Mouse (Mus musculus) heart, embryonic 13.5 days (tissue): Measurements from ENCODE around the gene Nup210. TPM values are rescaled to one million over a fixed set of nuclear protein-coding genes. Genes with fewer than 3 reads are reported as not detected.

Experiments
- ATAC-seq: fragments of 200-750 bp; cut with Nextera tagmentation; 2 replicates; pipeline ENCODE4 v1.8.0; 2017; ENCODE audit warnings: moderate TSS enrichment; ENCODE audit not compliant: insufficient number of reproducible peaks, low FRiP score, low TSS enrichment; ENCODE audit errors: extremely low read depth
- H3K27ac ChIP-seq: fragments of 300-500 bp; sonication (generic); replicated peaks from 2 replicates; pipeline ENCODE4 v1.5.1; 2015; ENCODE audit warnings: moderate library complexity, mild to moderate bottlenecking, inconsistent platforms
- H3K27me3 ChIP-seq: fragments of 300-500 bp; sonication (generic); replicated peaks from 2 replicates; pipeline ENCODE4 v1.6.1; 2015; ENCODE audit warnings: mild to moderate bottlenecking, inconsistent platforms
- H3K36me3 ChIP-seq: fragments of 300-500 bp; sonication (generic); 2 replicates; pipeline ENCODE4 v1.6.1; 2015; ENCODE audit warnings: mild to moderate bottlenecking, inconsistent platforms
- H3K4me1 ChIP-seq: fragments of 300-500 bp; sonication (generic); 2 replicates; pipeline ENCODE4 v1.6.1; 2015; ENCODE audit warnings: inconsistent platforms
- H3K4me2 ChIP-seq: fragments of 300-500 bp; sonication (generic); 2 replicates; pipeline ENCODE4 v1.6.1; 2015; ENCODE audit warnings: inconsistent platforms, mild to moderate bottlenecking, moderate library complexity
- H3K4me3 ChIP-seq: fragments of 300-500 bp; sonication (generic); 2 replicates; pipeline ENCODE4 v1.5.1; 2015; ENCODE audit warnings: moderate library complexity, mild to moderate bottlenecking, inconsistent platforms
- H3K9ac ChIP-seq: fragments of 300-500 bp; sonication (generic); 2 replicates; pipeline ENCODE4 v1.6.1; 2015; ENCODE audit warnings: inconsistent platforms, mild to moderate bottlenecking, moderate library complexity
- H3K9me3 ChIP-seq: fragments of 300-500 bp; sonication (generic); 2 replicates; pipeline ENCODE4 v1.6.1; 2016; ENCODE audit warnings: inconsistent platforms
- WGBS: fragments of 180-500 bp; shearing (Covaris S2); methylation state at CpG from one replicate; pipeline ENCODE4 v1.1.7; 2015; ENCODE audit warnings: mixed read lengths; 5-methylcytosine and 5-hydroxymethylcytosine counted together
- polyA plus RNA-seq: library from polyadenylated mRNA; unstranded; fragments of >200 nt; fragmentation: Nextera tagmentation; extraction: Ambion mirVana; gene quantifications from 2 replicates; pipeline ENCODE4 v1.2.1, GENCODE M21; 2015

The Nup210 gene
- polyA plus RNA-seq, 1 experiment from 2014 or later = 7.6 TPM

DNA sequence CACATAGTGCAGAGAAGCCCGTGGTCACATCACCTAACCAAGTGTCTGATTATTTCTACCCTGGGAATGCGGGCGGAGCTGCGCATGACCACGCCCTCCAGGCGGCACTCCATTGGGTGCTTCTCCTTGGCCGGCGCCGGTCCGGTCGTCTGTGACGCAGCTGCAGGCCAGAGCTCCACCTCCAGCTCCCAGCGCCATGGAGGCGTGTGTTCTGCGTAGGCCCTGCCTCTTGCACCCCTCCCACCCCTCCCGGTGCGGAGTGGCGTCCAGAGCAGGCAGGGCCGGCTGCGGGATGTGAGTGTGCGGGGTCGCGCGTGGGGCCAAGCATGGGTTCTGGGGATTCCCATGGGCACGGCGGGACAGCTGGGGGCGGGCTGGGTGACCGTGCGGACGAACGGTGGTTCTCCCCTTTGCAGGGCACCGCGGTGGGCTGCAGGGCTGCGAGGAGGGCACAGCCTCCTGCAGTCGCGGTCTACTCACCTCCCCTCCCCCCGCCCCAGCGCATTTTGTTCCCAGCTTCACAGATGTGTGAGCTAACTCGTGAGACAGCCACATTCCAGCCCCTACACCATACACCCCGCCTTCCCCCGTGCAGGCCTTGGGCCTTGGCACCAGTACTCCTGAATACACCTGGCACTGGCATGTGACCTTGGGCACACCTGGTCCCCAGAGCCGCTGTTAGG lies 40.1 kb upstream of the Nup210 start, which contains the start of gene Hdac11:
Hdac11 (plus strand) TSS at position 112 of the 683 bp plus-strand sequence.
- Histone ChIP-seq H3K36me3 (no peaks in the 10 kb centered on the region), H3K4me2 (peak within 1 kb of the TSS; percentile 88), H3K27me3 (peaks cover 25% of the 10 kb centered on the region), H3K4me1 (peaks cover 73% of the 10 kb centered on the region), H3K9me3 (no peaks in the 10 kb centered on the region), H3K9ac (peak within 1 kb of the TSS; percentile 88), H3K27ac (peak within 1 kb of the TSS; percentile 72), H3K4me3 (peak within 1 kb of the TSS; percentile 76)
- ATAC-seq = peak; percentile 95
- WGBS = under 1% methylated on average over 42 of the region's 42 CpGs

DNA sequence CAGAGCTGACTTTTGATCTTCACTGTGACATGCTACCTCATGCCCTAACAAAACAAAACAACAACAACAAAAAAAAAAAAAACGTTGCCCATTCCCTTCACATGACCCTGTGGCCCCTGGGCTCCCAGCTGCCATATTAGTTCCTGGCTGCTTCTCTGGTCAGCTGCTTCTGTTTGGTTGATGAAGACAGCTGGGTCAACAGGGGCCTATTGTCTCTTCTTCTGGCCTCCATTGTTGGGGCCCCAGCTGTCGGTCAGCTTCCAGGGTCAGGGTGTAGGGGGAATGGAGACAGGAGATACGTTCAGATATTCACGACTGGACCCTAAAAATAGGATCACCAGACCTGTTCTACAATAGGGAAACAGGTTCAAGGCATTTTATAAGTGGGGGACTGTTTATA lies 39.4 kb upstream of the Nup210 start:
- H3K27ac ChIP-seq = peak overlapping the region; percentile 72; the same call in 1 of the 2 replicates
- no peak for ATAC-seq
- no peak overlapping the region for H3K9ac ChIP-seq
- H3K4me3 ChIP-seq = peak overlapping the region; percentile 76
- no peaks in the 10 kb centered on the region for H3K36me3 ChIP-seq
- peaks cover 70% of the 10 kb centered on the region for H3K4me1 ChIP-seq
- H3K4me2 ChIP-seq = peak overlapping the region; percentile 88
- H3K27me3 ChIP-seq = peaks cover 25% of the 10 kb centered on the region
- WGBS = 11% methylated on average over 4 of the region's 4 CpGs
- H3K9me3 ChIP-seq = no peaks in the 10 kb centered on the region

DNA sequence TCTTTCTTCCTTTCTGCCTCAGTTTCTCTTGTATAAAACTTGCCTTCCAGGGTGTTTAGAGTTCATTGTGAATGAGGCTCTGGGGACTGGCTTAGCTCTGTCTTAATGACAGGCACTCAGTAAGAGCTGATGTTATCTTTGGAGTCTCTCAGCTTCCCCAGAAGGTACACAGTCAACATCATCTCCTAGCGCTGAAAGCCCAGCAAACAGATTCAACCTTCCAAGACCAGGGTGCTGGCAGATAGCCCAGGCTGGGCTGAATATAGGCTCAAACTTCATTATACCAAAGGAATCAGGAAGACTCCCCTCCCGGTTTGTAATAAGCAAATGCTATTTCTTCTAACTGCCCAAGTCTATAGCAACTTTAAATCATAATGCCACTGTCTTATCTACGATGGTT lies 38.7 kb upstream of the Nup210 start:
- ATAC-seq = no peak
- Histone ChIP-seq H3K4me2 (no peak overlapping the region), H3K27ac (no peak overlapping the region), H3K9ac (no peak overlapping the region), H3K4me3 (no peak overlapping the region), H3K27me3 (peaks cover 25% of the 10 kb centered on the region), H3K4me1 (peaks cover 62% of the 10 kb centered on the region), H3K36me3 (no peaks in the 10 kb centered on the region), H3K9me3 (no peaks in the 10 kb centered on the region)
- 51% methylated on average over 3 of the region's 3 CpGs for WGBS

DNA sequence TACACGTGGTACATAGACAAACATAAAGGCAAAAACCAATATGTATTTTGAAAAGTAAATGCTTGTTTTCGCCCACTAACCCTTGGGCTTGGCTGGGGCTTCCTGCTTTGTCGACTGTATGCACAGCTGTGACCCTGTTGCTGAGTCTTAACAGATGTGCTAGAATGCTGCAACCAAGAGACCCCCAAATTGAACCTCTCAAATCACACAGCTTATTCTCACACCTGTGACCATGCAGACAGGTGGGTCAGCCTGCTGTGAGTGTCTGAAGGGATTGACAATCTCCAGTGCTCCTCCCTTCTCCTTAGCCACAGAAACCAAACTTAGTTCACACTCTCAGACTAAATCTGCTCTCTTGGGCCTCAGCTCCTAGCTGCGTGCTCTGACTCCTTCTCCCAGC lies 38.1 kb upstream of the Nup210 start:
- no peak for ATAC-seq
- Histone ChIP-seq H3K27ac (no peak overlapping the region), H3K4me2 (no peak overlapping the region), H3K36me3 (no peaks in the 10 kb centered on the region), H3K27me3 (peaks cover 25% of the 10 kb centered on the region), H3K9me3 (no peaks in the 10 kb centered on the region), H3K9ac (no peak overlapping the region), H3K4me1 (peaks cover 56% of the 10 kb centered on the region), H3K4me3 (no peak overlapping the region)
- 57% methylated on average over 4 of the region's 4 CpGs for WGBS

DNA sequence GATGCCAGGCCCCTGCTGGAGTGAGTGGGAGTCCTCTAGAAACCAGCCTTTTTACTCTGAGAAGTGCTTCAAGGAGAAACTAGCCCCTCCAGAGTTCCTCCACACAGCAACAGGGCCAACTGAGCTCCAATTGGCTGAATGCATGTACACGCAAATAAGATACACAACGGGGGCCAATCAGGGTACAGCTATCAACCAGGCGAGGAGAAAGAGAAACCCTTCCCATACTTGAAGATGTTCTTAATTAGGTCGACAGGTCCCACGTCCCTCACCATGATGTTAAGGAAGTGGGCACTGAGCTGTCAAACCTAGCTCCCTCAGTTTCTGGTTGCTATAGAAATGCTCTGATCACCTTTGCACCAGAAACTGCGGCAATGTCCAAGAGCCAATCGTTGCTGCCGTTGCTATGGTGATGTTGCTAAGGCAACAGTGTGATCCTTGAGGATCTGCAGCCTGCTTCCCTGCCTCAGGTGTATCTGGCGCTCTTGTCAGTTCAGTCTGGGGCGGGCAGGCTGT lies 37.0 kb upstream of the Nup210 start:
- no peak for ATAC-seq
- H3K4me1 ChIP-seq = peaks cover 45% of the 10 kb centered on the region
- H3K4me2 ChIP-seq = peak overlapping the region; percentile 52
- no peaks in the 10 kb centered on the region for H3K9me3 ChIP-seq
- WGBS = 6% methylated on average over 10 of the region's 10 CpGs
- H3K4me3 ChIP-seq = peak overlapping the region; percentile 27
- H3K27me3 ChIP-seq = peaks cover 25% of the 10 kb centered on the region
- no peaks in the 10 kb centered on the region for H3K36me3 ChIP-seq
- no peak overlapping the region for H3K9ac ChIP-seq
- H3K27ac ChIP-seq = no peak overlapping the region

GRCm38 (mm10) chr6:91152892-91153548 lies 36.4 kb upstream of the Nup210 start:
- Histone ChIP-seq H3K36me3 (no peaks in the 10 kb centered on the region), H3K4me1 (peaks cover 39% of the 10 kb centered on the region), H3K4me2 (no peak overlapping the region), H3K27ac (no peak overlapping the region), H3K9me3 (no peaks in the 10 kb centered on the region), H3K4me3 (no peak overlapping the region), H3K27me3 (peaks cover 25% of the 10 kb centered on the region), H3K9ac (no peak overlapping the region)
- 45% methylated on average over 7 of the region's 7 CpGs for WGBS
- no peak for ATAC-seq

GRCm38 (mm10) chr6:91147152-91147770 lies 30.6 kb upstream of the Nup210 start:
- Histone ChIP-seq H3K36me3 (no peaks in the 10 kb centered on the region), H3K4me3 (no peak overlapping the region), H3K27me3 (peaks cover 31% of the 10 kb centered on the region), H3K9me3 (no peaks in the 10 kb centered on the region), H3K9ac (no peak overlapping the region), H3K4me2 (no peak overlapping the region), H3K27ac (no peak overlapping the region), H3K4me1 (no peaks in the 10 kb centered on the region)
- WGBS = 70% methylated on average over 2 of the region's 2 CpGs
- no peak for ATAC-seq

GRCm38 (mm10) chr6:91146443-91147151 lies 30.0 kb upstream of the Nup210 start:
- H3K36me3 ChIP-seq = no peaks in the 10 kb centered on the region
- no peak for ATAC-seq
- H3K4me3 ChIP-seq = no peak overlapping the region
- H3K4me2 ChIP-seq = no peak overlapping the region
- H3K27me3 ChIP-seq = peaks cover 29% of the 10 kb centered on the region
- H3K27ac ChIP-seq = no peak overlapping the region
- H3K9ac ChIP-seq = no peak overlapping the region
- H3K4me1 ChIP-seq = no peaks in the 10 kb centered on the region
- no peaks in the 10 kb centered on the region for H3K9me3 ChIP-seq
- WGBS = 38% methylated on average over 5 of the region's 5 CpGs

GRCm38 (mm10) chr6:91145572-91145971 lies 28.9 kb upstream of the Nup210 start:
- Histone ChIP-seq H3K36me3 (no peaks in the 10 kb centered on the region), H3K9me3 (no peaks in the 10 kb centered on the region), H3K9ac (no peak overlapping the region), H3K4me1 (no peaks in the 10 kb centered on the region), H3K27me3 (peaks cover 29% of the 10 kb centered on the region), H3K4me3 (no peak overlapping the region), H3K4me2 (no peak overlapping the region), H3K27ac (no peak overlapping the region)
- no peak for ATAC-seq
- 77% methylated on average over 5 of the region's 5 CpGs for WGBS

DNA sequence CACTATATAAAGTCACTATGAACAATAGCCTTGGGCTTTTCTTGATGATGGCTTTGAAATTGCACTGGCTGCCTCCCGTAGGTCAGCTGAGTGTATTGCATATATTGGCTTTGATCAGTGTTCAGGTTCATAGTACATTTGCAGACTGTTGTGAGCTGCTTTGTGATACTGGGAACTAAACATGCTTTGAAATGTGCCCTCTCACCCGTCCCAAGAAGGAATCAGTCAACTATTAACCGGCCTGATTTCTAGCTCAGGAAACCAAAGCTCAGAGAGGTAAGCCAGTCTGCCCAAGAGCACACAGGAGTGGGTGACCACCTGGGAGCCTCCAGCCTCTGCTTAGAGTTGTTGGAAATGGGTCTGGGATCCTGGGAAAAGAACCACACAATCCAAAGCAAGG lies 28.4 kb upstream of the Nup210 start:
- no peak overlapping the region for H3K27ac ChIP-seq
- H3K9ac ChIP-seq = no peak overlapping the region
- H3K9me3 ChIP-seq = no peaks in the 10 kb centered on the region
- H3K4me1 ChIP-seq = no peaks in the 10 kb centered on the region
- H3K36me3 ChIP-seq = no peaks in the 10 kb centered on the region
- H3K27me3 ChIP-seq = peaks cover 29% of the 10 kb centered on the region
- no peak overlapping the region for H3K4me2 ChIP-seq
- WGBS = 60% methylated on average over 3 of the region's 3 CpGs
- ATAC-seq = no peak
- no peak overlapping the region for H3K4me3 ChIP-seq

GRCm38 (mm10) chr6:91139846-91140245 lies 23.2 kb upstream of the Nup210 start:
- Histone ChIP-seq H3K36me3 (no peaks in the 10 kb centered on the region), H3K4me1 (no peaks in the 10 kb centered on the region), H3K9ac (no peak overlapping the region), H3K9me3 (no peaks in the 10 kb centered on the region), H3K27ac (no peak overlapping the region), H3K4me2 (no peak overlapping the region), H3K27me3 (peaks cover 46% of the 10 kb centered on the region), H3K4me3 (no peak overlapping the region)
- ATAC-seq = no peak
- 21% methylated on average over 4 of the region's 4 CpGs for WGBS
